Mouse (Mus musculus): ENCODE results near the gene Plpp7. TPM values are rescaled to one million over a fixed set of nuclear protein-coding genes. Genes with fewer than 3 reads are reported as not detected.

Gene Plpp7
- polyA plus RNA-seq (2014; fragmentation: Nextera tagmentation; extraction: Ambion mirVana) = 5.5 and 7.5 TPM in 2 replicates

DNA sequence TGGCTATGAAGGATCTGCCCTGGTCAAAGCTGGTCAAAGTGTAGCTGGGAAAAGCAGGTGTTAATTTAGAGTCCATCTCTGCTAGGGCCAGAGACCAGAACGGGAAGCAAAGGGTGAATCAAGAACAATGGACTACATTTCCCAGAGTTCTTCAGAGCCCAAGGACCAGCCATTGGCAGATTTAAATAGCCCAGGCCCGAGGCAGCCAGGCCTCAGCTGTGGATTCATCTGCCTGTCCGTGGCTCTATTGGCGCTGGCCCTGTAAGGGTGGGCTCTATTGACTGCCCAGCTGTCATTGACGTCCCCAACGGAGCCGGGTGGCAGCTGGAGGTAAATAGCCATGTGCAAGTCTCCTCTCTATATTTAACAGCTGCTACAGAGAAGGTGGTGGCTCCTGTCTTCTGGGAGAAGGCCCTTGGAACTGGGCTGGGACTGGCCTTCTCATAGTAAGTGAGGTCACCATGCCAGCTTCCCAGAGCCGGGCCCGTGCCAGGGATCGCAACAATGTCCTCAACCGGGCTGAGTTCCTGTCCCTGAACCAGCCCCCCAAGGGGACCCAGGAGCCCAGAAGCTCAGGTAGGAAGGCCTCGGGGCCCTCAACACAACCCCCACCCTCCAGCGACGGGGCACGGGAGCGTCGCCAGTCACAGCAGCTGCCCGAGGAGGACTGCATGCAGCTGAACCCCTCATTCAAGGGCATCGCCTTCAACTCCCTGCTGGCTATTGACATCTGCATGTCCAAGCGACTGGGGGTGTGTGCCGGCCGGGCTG lies at the start of gene Plpp7:
TSS of gene Plpp7 (plus strand) at position 178 of the 771 bp plus-strand sequence.
- DNase-seq (ENCODE audit: low spot score) (peak; percentile 81), ATAC-seq (ENCODE audit: low FRiP score) (peak; percentile 95)
- 50% methylated on average over 22 of the region's 22 CpGs for whole genome bisulfite sequencing
- Histone ChIP-seq H3K4me2 (replicated peaks; ENCODE audit: low read depth, low read length) (peak within 1 kb of the TSS; percentile 52), H3K27ac (ENCODE audit: low read depth, low read length) (peak within 1 kb of the TSS; percentile 61), H3K36me3 (ENCODE audit: control insufficient read depth, insufficient read depth, low read length) (no peaks in the 10 kb centered on the region), H3K27me3 (ENCODE audit: control insufficient read depth, insufficient read depth, low read length) (no peaks in the 10 kb centered on the region), H3K4me1 (replicated peaks; ENCODE audit: control insufficient read depth, insufficient read depth, low read length) (peaks cover 5% of the 10 kb centered on the region; the same call in 1 of the 2 replicates), H3K9ac (ENCODE audit: low read depth, low read length) (peak within 1 kb of the TSS; percentile 13), H3K4me3 (ENCODE audit: low read depth, low read length) (peak within 1 kb of the TSS; percentile 29; the same call in 1 of the 2 replicates), H3K9me3 (ENCODE audit: control insufficient read depth, low read length) (no peaks in the 10 kb centered on the region)

- Histone ChIP-seq H3K4me2 (replicated peaks; ENCODE audit: low read depth, low read length) (no peak overlapping the region), H3K4me3 (ENCODE audit: low read depth, low read length) (no peak overlapping the region), H3K9ac (ENCODE audit: low read depth, low read length) (no peak overlapping the region), H3K36me3 (ENCODE audit: control insufficient read depth, insufficient read depth, low read length) (0 out of 2 replicates have a peak, but pooled peaks cover 8% of the 10 kb centered on the region), H3K27me3 (ENCODE audit: control insufficient read depth, insufficient read depth, low read length) (no peaks in the 10 kb centered on the region), H3K27ac (ENCODE audit: low read depth, low read length) (no peak overlapping the region), H3K4me1 (replicated peaks; ENCODE audit: control insufficient read depth, insufficient read depth, low read length) (no peaks in the 10 kb centered on the region), H3K9me3 (ENCODE audit: control insufficient read depth, low read length) (no peaks in the 10 kb centered on the region)
- DNase-seq (ENCODE audit: low spot score) (no peak), ATAC-seq (ENCODE audit: low FRiP score) (no peak)
- 90% methylated on average over 10 of the region's 10 CpGs for WGBS
Observed at GRCm38 (mm10) chr2:32046009-32046408, 49.3 kb upstream of the Plpp7 start.

DNA sequence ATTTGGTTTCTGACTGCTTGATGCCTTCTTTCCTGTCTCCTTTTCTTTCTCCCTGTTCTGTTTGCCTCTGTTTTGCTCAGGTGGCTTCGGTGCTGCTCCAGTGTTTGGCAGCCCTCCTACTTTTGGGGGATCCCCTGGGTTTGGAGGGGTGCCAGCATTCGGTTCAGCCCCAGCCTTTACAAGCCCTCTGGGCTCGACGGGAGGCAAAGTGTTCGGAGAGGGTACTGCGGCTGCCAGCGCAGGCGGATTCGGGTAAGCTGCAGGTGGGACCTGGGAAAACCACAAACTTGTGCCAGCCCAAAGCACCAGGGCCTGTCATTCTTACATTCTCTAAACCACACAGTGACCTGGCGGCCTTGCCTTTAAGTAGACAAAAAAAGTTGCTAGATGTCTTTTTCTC lies 48.0 kb upstream of the Plpp7 start:
- WGBS = 95% methylated on average over 10 of the region's 10 CpGs
- no peak overlapping the region for H3K4me2 ChIP-seq (replicated peaks; ENCODE audit: low read depth, low read length)
- H3K4me3 ChIP-seq (ENCODE audit: low read depth, low read length) = no peak overlapping the region
- H3K9me3 ChIP-seq (ENCODE audit: control insufficient read depth, low read length) = no peaks in the 10 kb centered on the region
- no peaks in the 10 kb centered on the region for H3K4me1 ChIP-seq (replicated peaks; ENCODE audit: control insufficient read depth, insufficient read depth, low read length)
- ATAC-seq (ENCODE audit: low FRiP score) (no peak), DNase-seq (ENCODE audit: low spot score) (no peak)
- peaks cover 15% of the 10 kb centered on the region; the same call in 1 of the 2 replicates for H3K36me3 ChIP-seq (ENCODE audit: control insufficient read depth, insufficient read depth, low read length)
- no peaks in the 10 kb centered on the region for H3K27me3 ChIP-seq (ENCODE audit: control insufficient read depth, insufficient read depth, low read length)
- no peak overlapping the region for H3K27ac ChIP-seq (ENCODE audit: low read depth, low read length)
- no peak overlapping the region for H3K9ac ChIP-seq (ENCODE audit: low read depth, low read length)

GRCm38 (mm10) chr2:32051791-32052190 lies 43.5 kb upstream of the Plpp7 start:
- no peak overlapping the region for H3K4me3 ChIP-seq (ENCODE audit: low read depth, low read length)
- no peak for DNase-seq (ENCODE audit: low spot score)
- no peak overlapping the region for H3K27ac ChIP-seq (ENCODE audit: low read depth, low read length)
- H3K4me2 ChIP-seq (replicated peaks; ENCODE audit: low read depth, low read length) = no peak overlapping the region
- no peaks in the 10 kb centered on the region for H3K27me3 ChIP-seq (ENCODE audit: control insufficient read depth, insufficient read depth, low read length)
- no peak overlapping the region for H3K9ac ChIP-seq (ENCODE audit: low read depth, low read length)
- ATAC-seq (ENCODE audit: low FRiP score) = no peak
- no peaks in the 10 kb centered on the region for H3K4me1 ChIP-seq (replicated peaks; ENCODE audit: control insufficient read depth, insufficient read depth, low read length)
- H3K36me3 ChIP-seq (ENCODE audit: control insufficient read depth, insufficient read depth, low read length) = peaks cover 18% of the 10 kb centered on the region; the same call in 1 of the 2 replicates
- H3K9me3 ChIP-seq (ENCODE audit: control insufficient read depth, low read length) = no peaks in the 10 kb centered on the region
- 83% methylated on average over 8 of the region's 8 CpGs for WGBS

- Histone ChIP-seq H3K27me3 (ENCODE audit: control insufficient read depth, insufficient read depth, low read length) (no peaks in the 10 kb centered on the region), H3K9ac (ENCODE audit: low read depth, low read length) (no peak overlapping the region), H3K4me3 (ENCODE audit: low read depth, low read length) (no peak overlapping the region), H3K27ac (ENCODE audit: low read depth, low read length) (no peak overlapping the region), H3K4me2 (replicated peaks; ENCODE audit: low read depth, low read length) (no peak overlapping the region), H3K9me3 (ENCODE audit: control insufficient read depth, low read length) (no peaks in the 10 kb centered on the region), H3K36me3 (ENCODE audit: control insufficient read depth, insufficient read depth, low read length) (peaks cover 18% of the 10 kb centered on the region; the same call in 1 of the 2 replicates), H3K4me1 (replicated peaks; ENCODE audit: control insufficient read depth, insufficient read depth, low read length) (no peaks in the 10 kb centered on the region)
- DNase-seq (ENCODE audit: low spot score) = no peak
- no peak for ATAC-seq (ENCODE audit: low FRiP score)
- 93% methylated on average over 7 of the region's 7 CpGs for WGBS
Observed at GRCm38 (mm10) chr2:32052418-32052817, 42.9 kb upstream of the Plpp7 start.

- Histone ChIP-seq H3K4me1 (replicated peaks; ENCODE audit: control insufficient read depth, insufficient read depth, low read length) (no peaks in the 10 kb centered on the region), H3K9ac (ENCODE audit: low read depth, low read length) (no peak overlapping the region), H3K9me3 (ENCODE audit: control insufficient read depth, low read length) (no peaks in the 10 kb centered on the region), H3K27me3 (ENCODE audit: control insufficient read depth, insufficient read depth, low read length) (no peaks in the 10 kb centered on the region; the same call in 1 of the 2 replicates), H3K27ac (ENCODE audit: low read depth, low read length) (no peak overlapping the region), H3K36me3 (ENCODE audit: control insufficient read depth, insufficient read depth, low read length) (peaks cover 13% of the 10 kb centered on the region; the same call in 1 of the 2 replicates), H3K4me3 (ENCODE audit: low read depth, low read length) (no peak overlapping the region), H3K4me2 (replicated peaks; ENCODE audit: low read depth, low read length) (no peak overlapping the region)
- DNase-seq (ENCODE audit: low spot score) (peak; percentile 20), ATAC-seq (ENCODE audit: low FRiP score) (no peak)
- WGBS = 51% methylated on average over 7 of the region's 7 CpGs
Observed at GRCm38 (mm10) chr2:32055357-32055965, 39.9 kb upstream of the Plpp7 start.

DNA sequence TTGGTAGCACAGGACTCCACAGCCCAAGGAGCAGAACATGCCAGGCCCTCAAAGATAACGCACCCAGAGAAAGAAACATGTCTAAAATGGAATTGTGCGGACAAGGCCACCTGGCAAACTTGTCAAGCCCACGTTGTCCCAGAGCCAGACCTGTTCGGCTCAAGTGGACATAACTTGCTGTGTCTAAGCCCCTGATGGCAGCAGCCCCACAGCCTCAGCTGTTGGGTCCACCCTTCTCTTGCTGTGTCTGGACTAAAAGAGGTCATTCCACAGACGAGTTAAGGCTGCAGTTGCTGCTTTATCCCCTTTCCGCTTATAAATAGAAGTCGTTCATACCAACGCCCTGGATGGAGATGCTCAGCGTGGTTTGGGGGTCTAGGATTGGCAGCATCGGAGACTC lies 38.8 kb upstream of the Plpp7 start:
- WGBS = 89% methylated on average over 10 of the region's 10 CpGs
- DNase-seq (ENCODE audit: low spot score) = no peak
- Histone ChIP-seq H3K36me3 (ENCODE audit: control insufficient read depth, insufficient read depth, low read length) (peaks cover 12% of the 10 kb centered on the region; the same call in 1 of the 2 replicates), H3K4me3 (ENCODE audit: low read depth, low read length) (no peak overlapping the region), H3K4me1 (replicated peaks; ENCODE audit: control insufficient read depth, insufficient read depth, low read length) (no peaks in the 10 kb centered on the region), H3K27me3 (ENCODE audit: control insufficient read depth, insufficient read depth, low read length) (no peaks in the 10 kb centered on the region; the same call in 1 of the 2 replicates), H3K9ac (ENCODE audit: low read depth, low read length) (no peak overlapping the region), H3K27ac (ENCODE audit: low read depth, low read length) (no peak overlapping the region), H3K4me2 (replicated peaks; ENCODE audit: low read depth, low read length) (no peak overlapping the region), H3K9me3 (ENCODE audit: control insufficient read depth, low read length) (no peaks in the 10 kb centered on the region)
- ATAC-seq (ENCODE audit: low FRiP score) = no peak

DNA sequence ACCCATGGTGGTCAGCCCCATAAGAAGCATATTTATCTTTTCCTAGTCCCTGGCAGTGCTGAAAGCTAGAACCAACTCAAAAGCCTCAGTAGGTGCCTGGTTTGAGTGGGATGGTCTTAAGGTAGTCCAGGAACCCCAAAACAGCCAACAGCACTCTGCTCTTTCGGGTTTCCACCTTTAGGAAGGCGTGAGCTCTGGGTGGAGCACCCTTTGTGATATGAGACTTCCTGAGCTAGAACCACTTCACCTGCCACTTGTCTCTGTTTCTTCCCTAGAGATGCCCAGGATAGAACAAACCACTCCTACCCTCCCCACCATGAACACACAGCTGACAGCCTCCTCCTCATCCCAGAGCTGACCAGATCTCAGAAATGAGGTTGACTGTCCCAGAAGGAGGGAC lies 38.0 kb upstream of the Plpp7 start:
- ATAC-seq (ENCODE audit: low FRiP score) = no peak
- WGBS = 87% methylated on average over 2 of the region's 2 CpGs

More for the DNA sequence above, 38.0 kb upstream of the Plpp7 start:
- peaks cover 6% of the 10 kb centered on the region; the same call in 1 of the 2 replicates for H3K36me3 ChIP-seq (ENCODE audit: control insufficient read depth, insufficient read depth, low read length)
- H3K9me3 ChIP-seq (ENCODE audit: control insufficient read depth, low read length) = no peaks in the 10 kb centered on the region
- H3K4me3 ChIP-seq (ENCODE audit: low read depth, low read length) = no peak overlapping the region
- H3K4me2 ChIP-seq (replicated peaks; ENCODE audit: low read depth, low read length) = no peak overlapping the region
- no peaks in the 10 kb centered on the region for H3K4me1 ChIP-seq (replicated peaks; ENCODE audit: control insufficient read depth, insufficient read depth, low read length)
- DNase-seq (ENCODE audit: low spot score) = no peak
- no peak overlapping the region for H3K9ac ChIP-seq (ENCODE audit: low read depth, low read length)
- no peak overlapping the region for H3K27ac ChIP-seq (ENCODE audit: low read depth, low read length)
- H3K27me3 ChIP-seq (ENCODE audit: control insufficient read depth, insufficient read depth, low read length) = no peaks in the 10 kb centered on the region; the same call in 1 of the 2 replicates
